Mouse (Mus musculus): ENCODE data around the gene Ak1. TPM values are rescaled to one million over a fixed set of nuclear protein-coding genes. Genes with fewer than 3 reads are reported as not detected.

Gene Ak1
- total RNA-seq, 2 experiments from 2014 or later: 140 to 153 TPM

DNA sequence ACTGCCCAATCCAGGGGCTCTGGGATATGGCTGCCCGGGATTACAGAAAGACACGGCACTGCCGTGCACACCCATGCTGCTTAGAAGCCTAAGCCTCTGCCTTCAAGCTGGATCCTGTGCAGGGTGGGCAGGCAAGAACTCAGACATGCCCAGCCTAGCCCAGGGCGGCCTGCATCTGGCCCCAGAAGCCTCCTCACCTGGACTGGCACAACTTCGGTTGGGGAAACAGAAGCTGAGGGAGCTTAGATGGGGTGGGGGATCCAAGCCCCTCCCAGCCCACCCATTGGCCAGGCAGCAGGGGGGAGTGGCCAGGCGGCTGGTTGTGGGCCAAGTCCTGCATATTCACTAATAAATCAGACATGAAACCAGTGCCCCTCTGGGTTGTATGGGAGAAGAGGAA is 60.2 kb downstream of the Ak1 start:
- H3K27ac ChIP-seq: no peak overlapping the region
- no peak for DNase-seq (ENCODE audit: extremely low spot score in 1 of 2, low spot score in 2 of 2)
- intact Hi-C loops (cut with DNase I): no loop called here
- TF ChIP-seq CTCF (IDR thresholded peaks at IDR 0.05): no peak
- H3K4me3 ChIP-seq: no peak overlapping the region

DNA sequence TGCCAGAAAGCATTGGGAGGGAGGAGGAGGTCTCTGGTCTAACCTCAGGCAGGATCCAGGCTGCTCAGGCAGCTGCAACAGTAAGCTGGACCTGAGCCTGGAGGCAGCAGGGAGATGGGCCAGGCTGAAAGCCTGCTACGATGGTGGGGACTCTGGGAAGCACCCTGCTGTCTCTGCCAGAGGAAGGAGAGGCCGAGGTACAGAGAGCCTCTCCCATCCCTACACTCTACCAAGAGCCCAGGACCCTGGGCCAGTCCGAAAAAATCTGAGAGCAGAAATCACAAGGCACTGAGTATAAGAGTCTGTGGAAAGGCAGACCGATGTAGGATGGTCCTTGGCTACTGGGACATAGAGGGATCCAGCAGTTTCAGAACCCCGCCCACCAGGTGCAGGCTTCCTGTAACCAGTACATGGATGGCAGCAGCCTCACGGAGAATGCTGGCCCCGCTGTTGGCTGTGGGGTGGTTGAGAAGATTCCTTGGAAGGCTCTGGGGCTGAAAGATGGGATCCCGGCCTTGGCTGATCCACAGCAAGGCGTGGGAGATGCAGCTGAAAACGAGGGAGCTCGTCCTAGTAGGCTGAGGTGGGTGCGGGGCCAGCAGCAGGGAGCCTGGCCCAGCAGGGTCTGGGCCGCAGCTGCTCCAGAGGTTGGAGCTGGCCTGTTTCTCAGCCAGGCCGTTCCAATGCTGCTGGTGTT is 61.3 kb downstream of the Ak1 start:
- no peak overlapping the region for H3K4me3 ChIP-seq
- no peak overlapping the region for H3K27ac ChIP-seq
- no peak for DNase-seq (ENCODE audit: extremely low spot score in 1 of 2, low spot score in 2 of 2)
- intact Hi-C loops (cut with DNase I): no loop called here
- TF ChIP-seq CTCF (IDR thresholded peaks at IDR 0.05): no peak

DNA sequence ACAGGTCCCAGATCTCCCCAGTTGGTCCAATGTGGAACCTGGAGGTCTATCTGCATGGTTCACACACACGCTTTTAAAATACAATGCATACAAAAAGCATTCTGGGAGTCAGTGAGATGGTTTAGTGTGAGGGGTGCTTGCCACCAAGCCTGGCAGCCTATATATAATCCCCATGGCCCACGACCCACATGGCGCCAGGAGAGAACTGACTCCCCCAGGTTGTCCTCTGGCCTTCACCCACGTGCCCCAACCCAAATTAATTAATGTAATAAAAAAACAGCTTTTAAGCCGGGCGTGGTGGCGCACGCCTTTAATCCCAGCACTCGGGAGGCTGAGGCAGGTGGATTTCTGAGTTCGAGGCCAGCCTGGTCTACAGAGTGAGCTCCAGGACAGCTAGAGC is 62.1 kb downstream of the Ak1 start:
- H3K27ac ChIP-seq: no peak overlapping the region
- intact Hi-C loops (cut with DNase I): no loop called here
- no peak overlapping the region for H3K4me3 ChIP-seq
- TF ChIP-seq CTCF (IDR thresholded peaks at IDR 0.05): no peak
- DNase-seq (ENCODE audit: extremely low spot score in 1 of 2, low spot score in 2 of 2): no peak

Small RNA genes within 50 kb of the gene (microRNA-seq; reads per million reads assigned to microRNA genes)
- gene Gm47291: 0 reads per million in 2 experiments
- 0 reads per million in 2 experiments for gene Mir1954

Other genes starting within 250 kb of the Ak1 start
- 100 to 1,000 TPM; 341 to 349 TPM for gene 1110008P14Rik, start 239.8 kb upstream of the Ak1 start, total RNA-seq (2021)
- gene Lcn2, start 233.5 kb upstream of the Ak1 start, total RNA-seq (2021): 10 to 100 TPM in 1 of 2 experiments, under 1 TPM in 1; 0.44 to 19.4 TPM
- 10 to 100 TPM; 47.2 to 47.8 TPM for gene Ptges2, start 225.9 kb upstream of the Ak1 start, total RNA-seq (2021)
- gene Naif1, start 171.3 kb upstream of the Ak1 start, total RNA-seq (2021): 1 to 10 TPM; 3.3 to 3.7 TPM
- gene Slc25a25, start 170.3 kb upstream of the Ak1 start, total RNA-seq (2021): 10 to 100 TPM; 65.2 to 79.1 TPM
- 10 to 100 TPM; 61.1 to 64.8 TPM for gene Fam102a, start 86.4 kb upstream of the Ak1 start, total RNA-seq (2021)
- gene Dpm2, start 50.9 kb upstream of the Ak1 start, total RNA-seq (2021): 10 to 100 TPM; 79.4 to 82.6 TPM
- 10 to 100 TPM; 10.1 to 14.1 TPM for gene Pip5kl1, start 47.0 kb upstream of the Ak1 start, total RNA-seq (2021)
- gene 9430097D07Rik, start 46.1 kb upstream of the Ak1 start, total RNA-seq (2021): 1 to 10 TPM in 1 of 2 experiments, under 1 TPM in 1; 0.75 to 1.1 TPM
- gene St6galnac4, start 34.7 kb upstream of the Ak1 start, total RNA-seq (2021): 10 to 100 TPM; 37.2 to 38.0 TPM
- gene St6galnac6, start 22.0 kb upstream of the Ak1 start, total RNA-seq (2021): 100 to 1,000 TPM; 122 to 133 TPM
- 10 to 100 TPM; 22.2 to 23.0 TPM for gene Eng, start 24.8 kb downstream of the Ak1 start, total RNA-seq (2021)
- gene Fpgs, start 82.4 kb downstream of the Ak1 start, total RNA-seq (2021): 10 to 100 TPM in 1 of 2 experiments, 1 to 10 TPM in 1; 9.4 to 10.5 TPM
- gene Cdk9, start 91.3 kb downstream of the Ak1 start, total RNA-seq (2021): 100 to 1,000 TPM; 129 to 134 TPM
- 10 to 100 TPM; 31.1 to 42.5 TPM for gene Sh2d3c, start 99.3 kb downstream of the Ak1 start, total RNA-seq (2021)
- 1 to 10 TPM; 1.6 to 2.2 TPM for gene 6330409D20Rik, start 119.3 kb downstream of the Ak1 start, total RNA-seq (2021)
- 10 to 100 TPM; 30.4 to 30.7 TPM for gene Tor2a, start 135.5 kb downstream of the Ak1 start, total RNA-seq (2021)
- gene Ttc16, start 153.9 kb downstream of the Ak1 start, total RNA-seq (2021): under 1 TPM; 0.40 to 0.52 TPM
- 1 to 10 TPM; 7.9 to 9.3 TPM for gene Ptrh1, start 154.0 kb downstream of the Ak1 start, total RNA-seq (2021)
- under 1 TPM; 0.20 to 0.61 TPM for gene Cfap157, start 162.7 kb downstream of the Ak1 start, total RNA-seq (2021)
- gene Stxbp1, start 225.5 kb downstream of the Ak1 start, total RNA-seq (2021): 100 to 1,000 TPM; 947 to 984 TPM

All from left cerebral cortex, adult 2 months (tissue).